In genomic region chr5:135435039-135435438, GRCm38 (mm10) we compare ENCODE assay signal across 18 mouse cellular contexts. TPM values are rescaled to one million over a fixed set of nuclear protein-coding genes. Genes with fewer than 3 reads are reported as not detected.
A peak's percentile ranks its signal among the peaks of the same experiment; 100 is the strongest.
DNase-seq lines count a peak whose midpoint lies in the region; ATAC-seq lines count a peak whose summit lies in the region.
"Had no signal": no experiment of that assay in that cellular context is flagged by ENCODE, and none has a peak within 500 bp of the region (broad histone marks: within the 10 kb centered on the region; RNA-seq: fewer than 3 reads in every experiment).

No protein-coding gene starts in this region.

- no peaks in the 10 kb centered on the region for H3K27me3 ChIP-seq in embryonic facial prominence, embryonic 10.5 days (replicated peaks; ENCODE audit: low read depth, poor library complexity, severe bottlenecking)
- H3K27me3 ChIP-seq: embryonic facial prominence, embryonic 13.5 days; forebrain, embryonic 12.5 days; heart, embryonic 12.5 days had no signal

- ATAC-seq in megakaryocyte progenitor cell, adult 5-6 weeks (replicated peaks; ENCODE audit: poor library complexity) = 0 out of 2 replicates have a peak, but pooled peaks have one; percentile 3
- ATAC-seq: forebrain, embryonic 16.5 days; intestine, embryonic 16.5 days had no signal

- peaks cover 96% of the 10 kb centered on the region for H3K36me3 ChIP-seq in embryonic facial prominence, embryonic 10.5 days (replicated peaks)

- no peak overlapping the region for H3K27ac ChIP-seq in embryonic facial prominence, embryonic 10.5 days (replicated peaks)
- H3K27ac ChIP-seq: embryonic facial prominence, embryonic 13.5 days; forebrain, embryonic 12.5 days; hindbrain, embryonic 10.5 days; hindbrain, embryonic 14.5 days had no signal

- H3K9me3 ChIP-seq in embryonic facial prominence, embryonic 10.5 days = peaks cover 10% of the 10 kb centered on the region; the same call in 1 of the 2 replicates
- H3K9me3 ChIP-seq: embryonic facial prominence, embryonic 13.5 days had no signal

- no peaks in the 10 kb centered on the region for H3K4me1 ChIP-seq in embryonic facial prominence, embryonic 10.5 days
- H3K4me1 ChIP-seq: embryonic facial prominence, embryonic 13.5 days; forebrain, embryonic 12.5 days; heart, embryonic 12.5 days; hindbrain, embryonic 10.5 days had no signal

- no peak overlapping the region for H3K4me3 ChIP-seq in embryonic facial prominence, embryonic 10.5 days
- H3K4me3 ChIP-seq: embryonic facial prominence, embryonic 13.5 days; forebrain, embryonic 12.5 days; heart, embryonic 12.5 days; hindbrain, embryonic 10.5 days had no signal

- WGBS in embryonic facial prominence, embryonic 10.5 days = 97% methylated on average over 10 of the region's 10 CpGs

- peak; percentile 64 to 70 for DNase-seq in spleen, postnatal 36 days (ENCODE audit: low spot score in 2 of 2)
- DNase-seq in spleen, postnatal 14 days (ENCODE audit: low spot score in 2 of 2) = no peak
- peak; percentile 28 for DNase-seq in ZHBTc4 (ENCODE audit: low read depth, low spot score)
- DNase-seq in embryonic facial prominence, embryonic 10.5 days (ENCODE audit: low spot score) = no peak
- DNase-seq in kidney, postnatal 4 days = no peak
- DNase-seq in heart, adult 18-20 months = no peak
- DNase-seq: adrenal gland, postnatal 10 days; cerebellum, adult 18-20 months; cerebellum, postnatal 10 days; gastrocnemius, postnatal 10 days had no signal

RNA-seq across cellular contexts. Expression of gene Pom121, which starts 40.7 kb away (rescaled TPM):
- 59.8 and 60.9 TPM in 2 replicates for total RNA-seq in megakaryocyte progenitor cell, adult 5-6 weeks (2015)
- total RNA-seq in megakaryocyte progenitor cell, adult 5-6 weeks (2017) = 7.0 and 7.9 TPM in 2 replicates
- 20.1 and 20.3 TPM in 2 replicates for polyA plus RNA-seq in embryonic facial prominence, embryonic 10.5 days (2016; fragmentation: Nextera tagmentation; extraction: Ambion mirVana)
- total RNA-seq in heart, adult 18-20 months (2021) = 10 to 100 TPM; 11.4 to 12.4 TPM

Comparison
In these comparisons a context has a peak if more than half of its experiments do, and no peak if none do; other contexts are left out.
1. DNase-seq: peak in spleen, postnatal 36 days (2 of 2) and ZHBTc4 (single experiment); none in spleen, postnatal 14 days (0 of 2), embryonic facial prominence, embryonic 10.5 days (single experiment), kidney, postnatal 4 days (0 of 2) and heart, adult 18-20 months (0 of 2).